Mouse (Mus musculus) T-helper 17 cell (primary cell): ENCODE data around the gene Lrrc8d.

ENCODE experiments used
- in situ Hi-C, 2 experiments: fragments of 300-600 bp; cut with MboI, MseI; formaldehyde crosslinking; loops; 1 replicate in 1 of 2; 2 replicates in 1 of 2; pipeline ENCODE4 v1.15.1; 2025; ENCODE audit warnings: high pct_unique_total_duplicates in 2 of 2

Gene Lrrc8d

GRCm38 (mm10) chr5:105684861-105685600, 14.7 kb upstream of the Lrrc8d start:
- in situ Hi-C loops, result loop anchor here (5.0 kb wide), 3 partner anchors 92 to 278 kb away; no protein-coding TSS in a partner anchor

- in situ Hi-C loops, result loop anchor here (5.0 kb wide), 3 partner anchors 91 to 279 kb away; no protein-coding TSS in a partner anchor
Measured at GRCm38 (mm10) chr5:105685780-105686305, 13.9 kb upstream of the Lrrc8d start.

GRCm38 (mm10) chr5:105686331-105686995, 13.3 kb upstream of the Lrrc8d start:
- in situ Hi-C loops, result loop anchor here (5.0 kb wide), 3 partner anchors 91 to 279 kb away; no protein-coding TSS in a partner anchor

- in situ Hi-C loops, result loop anchor here (5.0 to 10.0 kb wide), 2 partner anchors 182 to 286 kb away; no protein-coding TSS in a partner anchor
Measured at GRCm38 (mm10) chr5:105690502-105691454, 9.0 kb upstream of the Lrrc8d start.

- in situ Hi-C loops, result loop anchor here (5.0 to 10.0 kb wide), 2 partner anchors 181 to 287 kb away; no protein-coding TSS in a partner anchor
Measured at GRCm38 (mm10) chr5:105691645-105692044, 8.1 kb upstream of the Lrrc8d start.

GRCm38 (mm10) chr5:105694339-105694930, 5.3 kb upstream of the Lrrc8d start:
- in situ Hi-C loops, result loop anchor here (5.0 to 10.0 kb wide), 2 partner anchors 178 to 290 kb away; no protein-coding TSS in a partner anchor

GRCm38 (mm10) chr5:105696049-105696448, 3.7 kb upstream of the Lrrc8d start:
- in situ Hi-C loops, result loop anchor here in 1 of 2 experiments (5.0 to 10.0 kb wide), 2 partner anchors 36 to 291 kb away; no protein-coding TSS in a partner anchor

- in situ Hi-C loops, result loop anchor here in 1 of 2 experiments (5.0 to 10.0 kb wide), 2 partner anchors 34 to 293 kb away; no protein-coding TSS in a partner anchor
Measured at GRCm38 (mm10) chr5:105697886-105698285, 1.9 kb upstream of the Lrrc8d start.

GRCm38 (mm10) chr5:105698694-105699093, 1.1 kb upstream of the Lrrc8d start:
- in situ Hi-C loops, result loop anchor here in 1 of 2 experiments (5.0 to 10.0 kb wide), 2 partner anchors 34 to 294 kb away; no protein-coding TSS in a partner anchor

- in situ Hi-C loops, result no loop called here
Measured at GRCm38 (mm10) chr5:105700070-105700851, 492 bp downstream of the Lrrc8d start.

- in situ Hi-C loops, result no loop called here
Measured at GRCm38 (mm10) chr5:105701326-105701725, 1.6 kb downstream of the Lrrc8d start.

- in situ Hi-C loops, result no loop called here
Measured at GRCm38 (mm10) chr5:105701844-105702243, 2.1 kb downstream of the Lrrc8d start.

GRCm38 (mm10) chr5:105702580-105703285, 3.0 kb downstream of the Lrrc8d start:
- in situ Hi-C loops, result no loop called here

- in situ Hi-C loops, result no loop called here
Measured at GRCm38 (mm10) chr5:105703286-105703655, 3.5 kb downstream of the Lrrc8d start.

- in situ Hi-C loops, result no loop called here
Measured at GRCm38 (mm10) chr5:105704573-105704972, 4.8 kb downstream of the Lrrc8d start.

- in situ Hi-C loops, result no loop called here
Measured at GRCm38 (mm10) chr5:105706635-105707034, 6.9 kb downstream of the Lrrc8d start.

- in situ Hi-C loops, result no loop called here
Measured at GRCm38 (mm10) chr5:105708276-105708675, 8.5 kb downstream of the Lrrc8d start.

GRCm38 (mm10) chr5:105710473-105710872, 10.7 kb downstream of the Lrrc8d start:
- in situ Hi-C loops, result no loop called here

GRCm38 (mm10) chr5:105714446-105714845, 14.7 kb downstream of the Lrrc8d start:
- in situ Hi-C loops, result no loop called here
